Mouse (Mus musculus) inflammation-experienced regulatory T-cells, adult 6 months (primary cell): ENCODE results near the gene Mrpl10. TPM values are rescaled to one million over a fixed set of nuclear protein-coding genes. Genes with fewer than 3 reads are reported as not detected.
A peak's percentile ranks its signal among the peaks of the same experiment; 100 is the strongest.

Experiments
- ATAC-seq: one replicate; pipeline ENCODE4 v1.8.0; 2017
- polyA plus RNA-seq, 3 experiments: library from polyadenylated mRNA; unstranded; fragments of 100-300 nt; shearing (Covaris generic); gene quantifications; one replicate each; pipeline ENCODE4 v1.2.1; 2017

Mrpl10 gene
- polyA plus RNA-seq, 3 experiments from 2014 or later: 61.1 to 66.7 (median 63.2) TPM

DNA sequence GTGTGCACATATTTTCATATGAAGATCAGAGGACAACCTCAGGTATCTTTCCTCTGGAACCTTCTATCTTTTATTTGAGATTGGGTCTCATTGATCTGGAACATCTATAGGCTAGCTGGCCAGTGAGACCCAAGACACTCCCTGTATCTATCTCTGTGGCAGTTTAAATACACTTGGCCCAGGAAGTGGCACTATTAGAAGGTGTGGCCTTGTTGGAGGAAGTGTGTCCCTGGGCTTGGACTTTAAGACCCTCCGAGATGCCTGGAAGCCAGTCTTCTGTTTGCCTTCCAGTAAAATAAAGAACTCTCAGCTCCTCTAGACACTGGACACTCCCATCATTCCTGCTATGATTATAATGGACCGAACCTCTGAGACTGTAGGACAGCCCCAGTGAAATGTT is 28.4 kb downstream of the Mrpl10 start:
- no peak for ATAC-seq

DNA sequence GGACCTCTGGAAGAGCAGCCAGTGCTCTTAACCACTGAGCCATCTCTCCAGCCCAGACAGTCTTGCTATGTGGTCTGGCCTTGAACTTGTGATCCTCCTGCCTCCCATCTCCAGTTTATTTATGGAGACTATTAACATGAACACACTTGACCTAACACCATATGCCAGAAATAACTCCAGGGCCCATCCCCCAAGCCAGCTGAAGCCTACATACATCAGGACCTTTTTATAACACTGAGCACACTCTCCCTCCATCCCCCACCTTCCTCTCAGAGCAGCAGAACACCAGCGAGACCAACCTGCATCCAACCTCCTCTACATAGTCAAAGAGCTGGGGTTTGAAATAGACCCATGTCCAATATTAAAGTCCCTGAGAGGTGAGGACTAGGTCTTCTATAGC is 29.8 kb downstream of the Mrpl10 start:
- ATAC-seq: no peak

DNA sequence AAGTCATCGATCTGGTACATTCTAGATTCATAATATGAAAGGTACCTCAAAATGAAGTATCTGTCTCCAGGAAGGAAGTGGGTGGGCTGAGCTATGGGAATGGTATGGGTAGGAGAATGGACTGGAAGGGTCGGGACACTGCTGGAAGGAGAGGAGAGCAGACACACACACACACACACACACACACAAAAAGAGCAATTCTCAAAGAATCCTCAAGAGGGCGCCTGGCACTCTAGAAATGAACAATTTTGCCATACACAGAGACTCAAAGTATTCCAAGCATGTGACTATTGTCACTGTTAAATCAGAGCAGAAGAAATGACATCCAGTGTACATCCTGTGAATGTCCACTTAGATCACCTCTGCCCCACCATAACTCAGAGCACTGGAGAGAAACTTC is 31.2 kb downstream of the Mrpl10 start:
- no peak for ATAC-seq

DNA sequence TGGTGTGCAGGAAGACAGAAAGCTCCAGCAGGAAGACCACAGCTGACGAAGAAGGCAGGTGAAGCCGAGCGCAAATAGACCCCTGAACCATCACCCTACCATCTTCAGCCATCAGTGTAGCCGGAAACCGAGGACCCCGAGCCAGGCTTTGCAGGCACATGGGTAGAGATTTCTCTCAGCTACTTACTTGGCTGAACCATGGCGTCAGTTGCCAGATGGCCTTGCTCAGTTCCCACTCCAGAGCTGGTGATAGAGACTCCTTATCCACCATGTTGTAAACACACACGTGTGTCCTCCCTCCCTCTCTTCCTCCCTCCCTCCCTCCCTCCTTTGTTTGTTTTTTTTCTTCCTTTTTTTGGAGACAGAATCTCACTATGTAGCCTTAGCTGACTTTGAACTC is 32.9 kb downstream of the Mrpl10 start:
- no peak for ATAC-seq

DNA sequence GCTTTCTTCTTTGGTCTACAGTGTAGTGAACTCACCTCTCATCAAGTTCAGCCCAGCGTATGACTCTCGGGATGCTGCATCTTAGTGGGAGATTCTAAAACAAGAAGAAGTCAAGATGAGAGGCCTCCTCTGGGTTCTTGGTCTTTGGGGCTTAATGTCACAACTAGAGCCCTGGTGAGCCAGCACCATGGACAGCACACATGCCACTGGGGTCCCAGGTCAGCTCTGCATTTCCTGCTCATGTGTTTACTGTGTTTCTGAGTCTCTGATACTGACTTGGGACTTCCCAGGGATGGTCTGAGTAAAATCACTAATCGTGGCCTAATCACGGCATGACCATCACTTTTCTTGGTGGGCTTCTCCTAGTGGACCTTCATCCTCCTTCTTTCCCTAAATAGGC is 37.4 kb downstream of the Mrpl10 start:
- ATAC-seq: no peak

DNA sequence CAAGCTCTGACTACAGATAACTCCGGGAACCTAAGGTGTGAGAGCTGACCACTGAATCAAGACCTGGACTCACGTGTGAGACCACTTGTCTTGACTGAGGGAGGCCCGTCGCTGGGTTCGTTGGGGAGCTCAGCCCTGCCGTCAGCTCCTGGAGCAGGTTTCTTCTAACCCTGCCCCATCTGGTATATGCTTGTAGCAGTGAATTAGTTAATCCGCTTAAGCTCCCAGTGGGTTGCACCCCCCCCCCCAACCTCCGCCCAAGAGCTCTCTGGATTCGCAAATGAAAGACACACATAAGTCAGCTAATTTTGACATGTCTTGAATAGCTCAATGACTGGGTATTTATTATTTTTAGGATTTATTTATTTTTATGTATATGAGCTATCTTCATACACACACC is 38.9 kb downstream of the Mrpl10 start:
- ATAC-seq: no peak

DNA sequence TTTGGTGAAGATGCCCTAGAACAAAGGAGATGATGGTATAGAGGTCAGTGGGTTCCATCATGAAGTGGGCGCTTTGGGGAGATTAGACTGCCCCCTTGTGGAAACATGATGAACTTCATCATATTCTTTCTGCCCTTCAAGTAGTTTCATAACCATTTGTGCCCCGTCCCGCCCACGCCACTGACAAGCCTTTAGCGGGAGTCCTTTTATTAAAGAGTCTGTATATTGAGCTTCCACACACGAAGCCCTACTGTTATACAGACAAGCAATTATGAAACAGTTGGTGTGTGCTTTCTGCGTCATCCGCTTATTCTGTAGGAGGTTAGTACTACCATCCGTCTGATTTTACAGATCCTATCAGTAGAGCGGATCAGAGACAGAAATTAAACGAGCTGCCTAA is 41.6 kb downstream of the Mrpl10 start:
- ATAC-seq: peak; percentile 50

DNA sequence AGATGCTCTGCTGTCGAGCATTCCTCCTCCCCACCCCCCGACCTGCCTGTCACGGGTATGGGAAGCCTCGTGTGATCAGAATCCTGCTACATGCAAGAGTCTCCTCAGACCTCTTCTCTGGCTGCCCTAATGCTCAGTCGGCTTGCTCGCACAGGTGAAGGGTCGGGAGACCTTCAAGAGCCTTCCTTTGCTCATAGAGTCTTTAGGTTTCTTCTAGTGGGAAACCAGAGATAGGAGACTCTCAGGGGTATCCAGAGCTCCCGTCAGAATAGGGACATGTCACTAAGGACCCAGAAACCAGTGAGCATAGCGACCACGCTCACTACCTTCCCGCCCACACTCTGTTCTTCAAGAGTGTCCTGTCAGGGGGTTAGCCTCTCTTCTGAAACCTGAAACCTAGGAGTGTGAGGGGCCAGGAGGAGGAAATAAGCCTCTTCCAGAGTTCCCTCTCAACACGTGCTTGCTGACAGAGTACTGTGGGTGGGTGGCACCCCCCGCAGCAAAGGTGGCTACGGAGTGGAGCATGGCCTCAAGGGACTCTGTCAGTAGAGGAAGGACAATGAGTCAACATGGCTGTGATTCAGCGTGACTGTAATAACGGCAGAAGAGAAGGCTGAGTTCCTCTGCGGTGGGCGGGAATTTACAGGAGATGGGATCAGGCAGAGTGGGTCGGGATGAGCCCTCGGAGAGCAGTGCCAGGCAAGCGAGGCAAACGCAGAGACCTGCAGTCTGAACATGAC is 42.2 kb downstream of the Mrpl10 start:
- ATAC-seq: no peak

DNA sequence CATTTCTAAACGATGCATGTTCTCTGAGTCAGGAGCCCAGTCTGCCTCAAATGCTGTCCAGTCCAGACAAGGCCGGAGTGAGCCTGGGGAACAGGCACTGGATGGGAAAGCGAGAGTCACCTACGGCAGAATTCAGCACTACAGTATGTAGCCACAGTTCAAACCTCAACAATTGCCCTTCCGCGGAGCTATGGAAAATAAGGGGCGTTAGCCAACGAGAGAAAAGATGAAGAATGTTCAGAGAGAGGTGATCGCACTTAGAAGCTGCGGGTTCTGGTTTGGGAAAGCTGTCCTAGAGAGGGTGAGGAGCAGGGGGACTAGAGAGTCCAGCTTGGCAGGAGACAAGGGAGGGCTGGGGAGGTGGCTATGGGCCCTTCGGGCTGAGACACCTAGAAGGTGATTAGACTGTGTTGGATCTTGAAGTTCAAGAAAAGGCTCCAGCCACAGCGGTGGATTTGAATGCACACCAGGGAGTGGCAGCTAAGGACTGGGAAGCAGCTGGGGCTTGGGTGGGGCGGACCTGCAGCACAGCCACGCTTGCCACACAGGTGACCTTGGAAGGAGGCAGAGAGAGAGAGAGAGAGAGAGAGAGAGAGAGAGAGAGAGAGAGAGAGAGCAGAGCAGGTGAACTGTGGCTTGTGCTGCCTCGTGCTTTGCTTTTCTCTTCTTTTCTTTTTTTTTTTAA is 43.6 kb downstream of the Mrpl10 start:
- no peak for ATAC-seq

DNA sequence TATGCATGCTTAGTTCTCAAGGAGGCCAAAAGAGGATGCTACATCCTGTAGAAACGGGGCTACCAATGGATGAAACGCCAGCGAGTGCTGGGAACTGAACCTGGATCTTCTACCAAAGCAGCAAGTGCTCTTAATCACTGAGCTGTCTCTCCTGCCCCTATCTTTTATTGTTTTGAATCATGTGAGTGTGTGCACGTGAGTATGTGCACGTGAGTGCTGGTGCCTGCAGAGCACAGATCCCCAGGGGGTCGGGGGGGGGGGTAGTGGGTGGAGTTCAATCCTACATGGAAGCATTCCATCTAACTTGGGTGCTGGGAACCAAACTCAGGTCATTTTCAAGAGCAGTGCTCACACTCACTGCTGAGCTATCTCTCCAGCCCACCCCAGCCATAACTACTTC is 45.0 kb downstream of the Mrpl10 start:
- no peak for ATAC-seq

DNA sequence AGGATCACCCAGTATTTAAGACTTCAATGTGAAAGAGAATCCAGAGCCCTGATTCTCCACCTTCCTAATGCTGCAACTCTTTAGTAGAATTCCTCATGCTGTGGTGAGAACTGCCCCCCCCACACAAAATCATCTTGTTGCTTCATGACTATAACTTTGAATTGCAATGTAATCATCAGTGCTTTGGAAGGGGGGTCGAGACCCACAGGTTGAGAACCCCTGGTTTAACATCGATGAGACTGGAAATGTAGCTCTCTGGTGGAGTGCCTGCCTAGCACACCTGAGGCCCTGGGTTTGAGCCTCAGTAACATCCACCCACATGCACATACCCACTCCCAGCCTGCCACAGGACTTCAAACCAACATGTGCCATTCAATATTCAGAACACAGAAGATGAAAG is 53.2 kb downstream of the Mrpl10 start:
- ATAC-seq: no peak

DNA sequence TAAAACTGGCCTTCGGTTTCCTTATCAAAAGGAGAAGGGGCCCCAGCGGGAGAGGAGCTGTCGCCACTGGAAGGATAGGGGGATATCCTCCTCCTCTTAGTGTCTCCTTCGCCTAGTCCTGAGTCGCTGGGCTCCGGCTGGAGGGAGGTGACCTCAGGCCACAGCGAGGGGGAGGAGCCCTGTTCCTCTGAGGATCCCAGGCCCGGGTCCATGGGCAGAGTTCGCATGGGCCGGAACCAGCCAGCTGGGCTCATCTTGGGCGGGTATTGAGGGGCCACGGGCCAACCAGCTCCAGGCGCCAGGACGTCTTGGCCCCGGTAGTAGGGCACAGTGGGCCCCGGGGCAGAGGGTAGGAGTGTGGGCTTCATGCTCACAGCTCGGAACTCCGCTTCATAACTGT is 57.4 kb downstream of the Mrpl10 start:
- no peak for ATAC-seq

Other genes with a start within 250 kb of the Mrpl10 start
- gene Nfe2l1, start 211.6 kb upstream of the Mrpl10 start, polyA plus RNA-seq: 10 to 100 TPM; 17.8 to 21.4 (median 20.7) TPM
- gene Copz2, start 191.7 kb upstream of the Mrpl10 start, polyA plus RNA-seq: not detected
- 100 to 1,000 TPM in 1 of 3 experiments, 10 to 100 TPM in 2; 93.2 to 124 (median 96.9) TPM for gene Cdk5rap3, start 125.1 kb upstream of the Mrpl10 start, polyA plus RNA-seq
- under 1 TPM; 0.21 to 0.62 (median 0.40) TPM for gene Prr15l, start 113.5 kb upstream of the Mrpl10 start, polyA plus RNA-seq
- gene Pnpo, start 97.6 kb upstream of the Mrpl10 start, polyA plus RNA-seq: 10 to 100 TPM; 19.0 to 35.1 (median 30.7) TPM
- 10 to 100 TPM; 20.4 to 24.7 (median 20.9) TPM for gene Sp2, start 58.6 kb upstream of the Mrpl10 start, polyA plus RNA-seq
- gene Sp6, start 28.2 kb upstream of the Mrpl10 start, polyA plus RNA-seq: 1 to 10 TPM in 1 of 3 experiments, under 1 TPM in 1, not detected in 1; 0.19 to 2.7 TPM
- gene Scrn2, start 11.6 kb upstream of the Mrpl10 start, polyA plus RNA-seq: 1 to 10 TPM; 6.2 to 8.8 (median 6.5) TPM
- gene Lrrc46, start 153 bp upstream of the Mrpl10 start, polyA plus RNA-seq: not detected
- gene Osbpl7, start 9.1 kb downstream of the Mrpl10 start, polyA plus RNA-seq: 10 to 100 TPM; 22.8 to 30.5 (median 25.3) TPM
- 10 to 100 TPM in 1 of 3 experiments, 1 to 10 TPM in 2; 3.4 to 20.9 (median 3.6) TPM for gene Tbx21, start 73.8 kb downstream of the Mrpl10 start, polyA plus RNA-seq
- gene Tbkbp1, start 109.9 kb downstream of the Mrpl10 start, polyA plus RNA-seq: under 1 TPM in 2 of 3 experiments, not detected in 1; 0.21 to 0.44 TPM
- gene Kpnb1, start 146.3 kb downstream of the Mrpl10 start, polyA plus RNA-seq: 10 to 100 TPM; 24.7 to 41.5 (median 26.2) TPM
- 10 to 100 TPM; 23.4 to 47.0 (median 45.1) TPM for gene Npepps, start 239.1 kb downstream of the Mrpl10 start, polyA plus RNA-seq